Mouse (Mus musculus): ENCODE measurements around the gene Fndc1.

Gene Fndc1

GRCm38 (mm10) chr17:7826819-7827515 is at the start of gene Fndc1:
Fndc1 (minus strand) TSS chr17:7827302.
- peak; percentile 54 for DNase-seq

GRCm38 (mm10) chr17:7876541-7876940 is 49.4 kb upstream of the Fndc1 start:
- no peak for DNase-seq

- no peak for DNase-seq
These were observed 48.9 kb upstream of the Fndc1 start for GRCm38 (mm10) chr17:7875941-7876461.

GRCm38 (mm10) chr17:7874776-7875531 is 47.9 kb upstream of the Fndc1 start:
- no peak for DNase-seq

GRCm38 (mm10) chr17:7873382-7873781 is 46.3 kb upstream of the Fndc1 start:
- no peak for DNase-seq

- no peak for DNase-seq
These were observed 44.7 kb upstream of the Fndc1 start for GRCm38 (mm10) chr17:7871800-7872199.

- no peak for DNase-seq
These were observed 43.9 kb upstream of the Fndc1 start for GRCm38 (mm10) chr17:7870862-7871605.

GRCm38 (mm10) chr17:7869114-7869513 is 42.0 kb upstream of the Fndc1 start:
- DNase-seq: no peak

GRCm38 (mm10) chr17:7868631-7869030 is 41.5 kb upstream of the Fndc1 start:
- peak; percentile 74 for DNase-seq

- no peak for DNase-seq
These were observed 37.6 kb upstream of the Fndc1 start for GRCm38 (mm10) chr17:7864740-7865139.

- DNase-seq: peak; percentile 40
These were observed 36.6 kb upstream of the Fndc1 start for GRCm38 (mm10) chr17:7863745-7864144.

- DNase-seq: no peak
These were observed 33.8 kb upstream of the Fndc1 start for GRCm38 (mm10) chr17:7860845-7861360.

- no peak for DNase-seq
These were observed 30.6 kb upstream of the Fndc1 start for GRCm38 (mm10) chr17:7857658-7858057.

GRCm38 (mm10) chr17:7855851-7856250 is 28.7 kb upstream of the Fndc1 start:
- DNase-seq: no peak

GRCm38 (mm10) chr17:7851979-7852378 is 24.9 kb upstream of the Fndc1 start:
- no peak for DNase-seq

GRCm38 (mm10) chr17:7851527-7851926 is 24.4 kb upstream of the Fndc1 start:
- DNase-seq: no peak

- no peak for DNase-seq
These were observed 23.1 kb upstream of the Fndc1 start for GRCm38 (mm10) chr17:7850246-7850645.

- no peak for DNase-seq
These were observed 13.6 kb upstream of the Fndc1 start for GRCm38 (mm10) chr17:7840505-7841290.

- DNase-seq: peak; percentile 22
These were observed 484 bp upstream of the Fndc1 start for GRCm38 (mm10) chr17:7827586-7827985.

GRCm38 (mm10) chr17:7825416-7825815 is 1.7 kb downstream of the Fndc1 start:
- no peak for DNase-seq

- DNase-seq: peak; percentile 58
These were observed 5.4 kb downstream of the Fndc1 start for GRCm38 (mm10) chr17:7821553-7822186.

GRCm38 (mm10) chr17:7820176-7820575 is 6.9 kb downstream of the Fndc1 start:
- DNase-seq: no peak

Data from right cerebral cortex, postnatal 25 days (tissue).